Mouse (Mus musculus): Measurements from ENCODE around the gene S1pr2. TPM values are rescaled to one million over a fixed set of nuclear protein-coding genes. Genes with fewer than 3 reads are reported as not detected.

Gene S1pr2
- polyA plus RNA-seq, 1 experiment from 2014 or later, result 58.0 TPM

GRCm38 (mm10) chr9:20923258-20923657 lies 53.3 kb downstream of the S1pr2 start:
- Histone ChIP-seq H3K4me1 (ENCODE audit: insufficient read depth) (no peaks in the 10 kb centered on the region), H3K4me2 (no peak overlapping the region), H3K4me3 (ENCODE audit: low read depth, low read length) (no peak overlapping the region), H3K9me3 (ENCODE audit: low read depth, low read length) (no peaks in the 10 kb centered on the region), H3K9ac (no peak overlapping the region), H3K36me3 (ENCODE audit: insufficient read depth) (peaks cover 100% of the 10 kb centered on the region), H3K27ac (ENCODE audit: low read depth) (no peak overlapping the region), H3K27me3 (ENCODE audit: insufficient read depth, low read length) (no peaks in the 10 kb centered on the region)
- 92% methylated on average over 3 of the region's 3 CpGs for WGBS
- no peak for TF ChIP-seq CTCF (IDR thresholded peaks at IDR 0.05; ENCODE audit: low read depth)
- DNase-seq (no peak), ATAC-seq (ENCODE audit: insufficient read depth) (no peak)

DNA sequence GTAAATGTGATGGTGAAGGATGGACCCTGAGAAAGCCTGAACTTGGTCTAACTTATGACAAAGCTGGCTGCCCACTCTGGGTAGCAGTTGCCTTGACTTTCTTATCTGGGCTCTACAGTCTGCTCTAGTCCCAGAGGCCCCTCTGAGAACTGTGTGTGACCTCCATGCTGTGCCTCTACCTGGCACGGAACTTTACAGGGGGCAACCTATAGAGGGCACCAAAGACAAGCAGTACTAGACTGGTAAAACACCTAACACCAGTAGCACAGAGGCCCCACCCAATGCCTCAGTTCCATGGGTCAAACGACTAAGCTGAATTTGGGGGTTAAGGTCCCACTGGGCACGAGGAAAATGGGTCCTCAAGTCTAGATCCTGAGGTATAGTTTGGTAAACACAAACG lies 60.4 kb downstream of the S1pr2 start:
- Histone ChIP-seq H3K4me3 (ENCODE audit: low read depth, low read length) (no peak overlapping the region), H3K27ac (ENCODE audit: low read depth) (no peak overlapping the region), H3K27me3 (ENCODE audit: insufficient read depth, low read length) (no peaks in the 10 kb centered on the region), H3K9me3 (ENCODE audit: low read depth, low read length) (no peaks in the 10 kb centered on the region), H3K4me1 (ENCODE audit: insufficient read depth) (no peaks in the 10 kb centered on the region), H3K36me3 (ENCODE audit: insufficient read depth) (peaks cover 100% of the 10 kb centered on the region), H3K4me2 (no peak overlapping the region), H3K9ac (no peak overlapping the region)
- peak; percentile 43 for TF ChIP-seq CTCF (IDR thresholded peaks at IDR 0.05; ENCODE audit: low read depth)
- ATAC-seq (ENCODE audit: insufficient read depth) (no peak), DNase-seq (peak; percentile 57)
- 75% methylated on average over 4 of the region's 4 CpGs for WGBS

Small RNA genes within 50 kb of the gene (microRNA-seq; reads per million reads assigned to microRNA genes)
- gene Mir7081 (ENCODE audit: borderline number of aligned reads), result not detected

Other genes starting within 250 kb of the S1pr2 start
- gene Olfm2, start 230.4 kb downstream of the S1pr2 start, polyA plus RNA-seq (2014; fragmentation: Nextera tagmentation; extraction: Ambion mirVana), result 1.2 and 1.7 TPM in 2 replicates
- 0.22 and 0.26 TPM in 2 replicates for gene Col5a3, start 161.7 kb downstream of the S1pr2 start, polyA plus RNA-seq (2014; fragmentation: Nextera tagmentation; extraction: Ambion mirVana)
- gene Rdh8, start 158.3 kb downstream of the S1pr2 start, polyA plus RNA-seq (2014; fragmentation: Nextera tagmentation; extraction: Ambion mirVana), result not detected in 2 replicates
- gene A230050P20Rik, start 108.1 kb downstream of the S1pr2 start, polyA plus RNA-seq (2014; fragmentation: Nextera tagmentation; extraction: Ambion mirVana), result 8.0 and 9.4 TPM in 2 replicates
- 1.9 and 2.9 TPM in 2 replicates for gene Angptl6, start 97.1 kb downstream of the S1pr2 start, polyA plus RNA-seq (2014; fragmentation: Nextera tagmentation; extraction: Ambion mirVana)
- 77.3 and 83.6 TPM in 2 replicates for gene Ppan, start 88.6 kb downstream of the S1pr2 start, polyA plus RNA-seq (2014; fragmentation: Nextera tagmentation; extraction: Ambion mirVana)
- gene Eif3g, start 78.2 kb downstream of the S1pr2 start, polyA plus RNA-seq (2014; fragmentation: Nextera tagmentation; extraction: Ambion mirVana), result 295 and 296 TPM in 2 replicates
- 77.0 and 82.1 TPM in 2 replicates for gene Dnmt1, start 16.9 kb downstream of the S1pr2 start, polyA plus RNA-seq (2014; fragmentation: Nextera tagmentation; extraction: Ambion mirVana)
- 156 and 166 TPM in 2 replicates for gene Mrpl4, start 26.0 kb upstream of the S1pr2 start, polyA plus RNA-seq (2014; fragmentation: Nextera tagmentation; extraction: Ambion mirVana)
- 33.6 and 41.5 TPM in 2 replicates for gene Icam1, start 39.2 kb upstream of the S1pr2 start, polyA plus RNA-seq (2014; fragmentation: Nextera tagmentation; extraction: Ambion mirVana)
- gene Icam4, start 52.6 kb upstream of the S1pr2 start, polyA plus RNA-seq (2014; fragmentation: Nextera tagmentation; extraction: Ambion mirVana), result 1.5 TPM in 2 replicates
- 0.09 and 0.31 TPM in 2 replicates for gene Icam5, start 55.3 kb upstream of the S1pr2 start, polyA plus RNA-seq (2014; fragmentation: Nextera tagmentation; extraction: Ambion mirVana)
- gene Zglp1, start 90.3 kb upstream of the S1pr2 start, polyA plus RNA-seq (2014; fragmentation: Nextera tagmentation; extraction: Ambion mirVana), result 1.4 TPM in 1 of 2 replicates, not detected in the other
- gene Gm49373, start 96.3 kb upstream of the S1pr2 start, polyA plus RNA-seq (2014; fragmentation: Nextera tagmentation; extraction: Ambion mirVana), result 0.22 and 0.78 TPM in 2 replicates
- gene Fdx1l, start 96.8 kb upstream of the S1pr2 start, polyA plus RNA-seq (2014; fragmentation: Nextera tagmentation; extraction: Ambion mirVana), result 59.4 and 66.1 TPM in 2 replicates
- 2.3 and 3.0 TPM in 2 replicates for gene Gm38431, start 115.2 kb upstream of the S1pr2 start, polyA plus RNA-seq (2014; fragmentation: Nextera tagmentation; extraction: Ambion mirVana)
- 106 and 113 TPM in 2 replicates for gene Raver1, start 115.2 kb upstream of the S1pr2 start, polyA plus RNA-seq (2014; fragmentation: Nextera tagmentation; extraction: Ambion mirVana)
- 9.5 and 12.5 TPM in 2 replicates for gene Tyk2, start 154.5 kb upstream of the S1pr2 start, polyA plus RNA-seq (2014; fragmentation: Nextera tagmentation; extraction: Ambion mirVana)
- 352 and 353 TPM in 2 replicates for gene Cdc37, start 173.2 kb upstream of the S1pr2 start, polyA plus RNA-seq (2014; fragmentation: Nextera tagmentation; extraction: Ambion mirVana)
- 8.4 and 9.4 TPM in 2 replicates for gene Pde4a, start 188.9 kb upstream of the S1pr2 start, polyA plus RNA-seq (2014; fragmentation: Nextera tagmentation; extraction: Ambion mirVana)